Mouse (Mus musculus) liver, embryonic 18 days (tissue): ENCODE measurements around the gene Lman2l. TPM values are rescaled to one million over a fixed set of nuclear protein-coding genes. Genes with fewer than 3 reads are reported as not detected.

ENCODE experiments used
- polyA plus RNA-seq: library from polyadenylated mRNA; depleted of rRNA; stranded (reverse); fragments of >200 nt; gene quantifications from 2 replicates; pipeline ENCODE4 v1.2.3, GENCODE M21; 2012; rRNA removed

Gene Lman2l
- polyA plus RNA-seq, result 8.1 and 9.4 TPM in 2 replicates

GRCm38 (mm10) chr1:36444471-36445464 lies at the start of gene Lman2l:
Gene Lman2l, minus strand, starts transcription at chr1:36445271.

GRCm38 (mm10) chr1:36471181-36472105 lies 26.4 kb upstream of the Lman2l start, which contains the start of gene Cnnm4:
Gene Cnnm4, plus strand, starts transcription at chr1:36471620.

GRCm38 (mm10) chr1:36371934-36372845 lies 72.9 kb downstream of the Lman2l start, which contains the start of gene Fer1l5:
Gene Fer1l5, plus strand, starts transcription at chr1:36372291.

Other genes starting within 250 kb of the Lman2l start
- gene Uggt1, start 200.6 kb downstream of the Lman2l start, polyA plus RNA-seq, result 6.8 and 8.2 TPM in 2 replicates
- gene Neurl3, start 170.6 kb downstream of the Lman2l start, polyA plus RNA-seq, result 4.8 and 5.1 TPM in 2 replicates
- 2.9 and 3.4 TPM in 2 replicates for gene Arid5a, start 137.5 kb downstream of the Lman2l start, polyA plus RNA-seq
- 12.1 and 14.2 TPM in 2 replicates for gene Kansl3, start 76.1 kb downstream of the Lman2l start, polyA plus RNA-seq
- 0.01 and 0.02 TPM in 2 replicates for gene Fer1l5, start 73.0 kb downstream of the Lman2l start, polyA plus RNA-seq
- gene Cnnm4, start 26.3 kb upstream of the Lman2l start, polyA plus RNA-seq, result 0.81 and 0.95 TPM in 2 replicates
- 4.0 and 4.5 TPM in 2 replicates for gene Cnnm3, start 66.6 kb upstream of the Lman2l start, polyA plus RNA-seq
- gene Ankrd23, start 91.6 kb upstream of the Lman2l start, polyA plus RNA-seq, result 4.4 and 5.0 TPM in 2 replicates
- gene Gm42417, start 94.2 kb upstream of the Lman2l start, polyA plus RNA-seq, result 0.01 TPM in 1 of 2 replicates, not detected in the other
- gene Ankrd39, start 102.2 kb upstream of the Lman2l start, polyA plus RNA-seq, result 4.1 and 4.4 TPM in 2 replicates
- gene Sema4c, start 113.1 kb upstream of the Lman2l start, polyA plus RNA-seq, result 4.4 and 4.8 TPM in 2 replicates
- 0.20 and 0.24 TPM in 2 replicates for gene Fam178b, start 237.9 kb upstream of the Lman2l start, polyA plus RNA-seq
- gene Cox5b, start 246.2 kb upstream of the Lman2l start, polyA plus RNA-seq, result 323 and 332 TPM in 2 replicates